Mouse (Mus musculus) myocyte (in vitro differentiated cells): Measurements from ENCODE around the gene E2f4.

Experiments
- CEBPB ChIP-seq: IDR thresholded peaks from 2 replicates; pipeline ENCODE4 v1.6.1; 2011; ENCODE audit warnings: mild to moderate bottlenecking, moderate library complexity; ENCODE audit not compliant: poor library complexity, insufficient read depth, severe bottlenecking
- E2F4 ChIP-seq: IDR thresholded peaks from one replicate; pipeline ENCODE4 v1.6.1; 2011; ENCODE audit warnings: mild to moderate bottlenecking, control low read depth, moderate library complexity; ENCODE audit not compliant: insufficient read depth
- MAX ChIP-seq: IDR thresholded peaks from one replicate; pipeline ENCODE4 v1.6.1; 2011; ENCODE audit warnings: low read depth, mild to moderate bottlenecking, control low read depth
- MYOG ChIP-seq, 3 experiments: IDR thresholded peaks; one replicate each; pipeline ENCODE4 v1.6.1; 2011; ENCODE audit warnings: control low read depth in 2 of 3, low read depth in 2 of 3, mild to moderate bottlenecking in 2 of 3; ENCODE audit not compliant: insufficient read length in 2 of 3, control insufficient read depth in 1 of 3, insufficient read depth in 1 of 3
- POLR2A ChIP-seq: IDR thresholded peaks from one replicate; pipeline ENCODE4 v1.6.1; 2011; ENCODE audit warnings: low read depth, mild to moderate bottlenecking, control low read depth, moderate library complexity; ENCODE audit not compliant: insufficient read length
- POLR2AphosphoS2 ChIP-seq: IDR thresholded peaks from one replicate; pipeline ENCODE4 v1.6.1; 2011; ENCODE audit warnings: low read depth, control low read depth; ENCODE audit not compliant: insufficient read length
- REST ChIP-seq: IDR thresholded peaks from one replicate; pipeline ENCODE4 v1.6.1; 2011; ENCODE audit warnings: mild to moderate bottlenecking, control low read depth, moderate library complexity; ENCODE audit not compliant: insufficient read depth, insufficient read length
- SRF ChIP-seq: IDR thresholded peaks from one replicate; pipeline ENCODE4 v1.6.1; 2011; ENCODE audit warnings: low read depth; ENCODE audit not compliant: control insufficient read depth, insufficient read length
- TCF12 ChIP-seq: IDR thresholded peaks from one replicate; pipeline ENCODE4 v1.6.1; 2011; ENCODE audit warnings: mild to moderate bottlenecking, control low read depth; ENCODE audit not compliant: poor library complexity, insufficient read depth, severe bottlenecking
- USF1 ChIP-seq: IDR thresholded peaks from one replicate; pipeline ENCODE4 v1.6.1; 2011; ENCODE audit warnings: low read depth, mild to moderate bottlenecking, control low read depth, moderate library complexity

GRCm38 (mm10) chr8:105311718-105312117 is 14.3 kb downstream of the E2f4 start:
- TF ChIP-seq POLR2A (no peak), E2F4 (no peak), USF1 (no peak), TCF12 (no peak), POLR2AphosphoS2 (no peak), CEBPB (no peak), REST (no peak), MAX (no peak), MYOG (IDR thresholded peaks at IDR 0.05; ENCODE audit: control insufficient read depth in 1 of 3, insufficient read depth in 1 of 3, insufficient read length in 2 of 3, low read depth in 2 of 3) (no peak), SRF (no peak)
